ENCODE assay signal across 16 mouse cellular contexts in genomic region chr7:142949568-142949967, GRCm38 (mm10). TPM values are rescaled to one million over a fixed set of nuclear protein-coding genes. Genes with fewer than 3 reads are reported as not detected.
"Had no signal": no experiment of that assay in that cellular context is flagged by ENCODE, and none has a peak within 500 bp of the region (broad histone marks: within the 10 kb centered on the region; RNA-seq: fewer than 3 reads in every experiment).

No protein-coding gene starts in this region.

- H3K4me3 ChIP-seq: layer of hippocampus, adult 2 months; limb, embryonic 13.5 days; midbrain, embryonic 10.5 days; midbrain, embryonic 15.5 days; neural tube, embryonic 12.5 days had no signal

- H3K4me1 ChIP-seq: limb, embryonic 13.5 days; midbrain, embryonic 15.5 days; neural tube, embryonic 12.5 days had no signal

- H3K9ac ChIP-seq: limb, embryonic 13.5 days; liver, embryonic 14.5 days; midbrain, embryonic 15.5 days; neural tube, embryonic 12.5 days had no signal

- H3K27me3 ChIP-seq: limb, embryonic 13.5 days; midbrain, embryonic 15.5 days; neural tube, embryonic 12.5 days had no signal

- H3K4me2 ChIP-seq: limb, embryonic 13.5 days; midbrain, embryonic 15.5 days; neural tube, embryonic 12.5 days had no signal

- ATAC-seq: midbrain, embryonic 15.5 days had no signal

- H3K27ac ChIP-seq: layer of hippocampus, adult 2 months; limb, embryonic 13.5 days; liver, embryonic 14.5 days; midbrain, embryonic 10.5 days; midbrain, embryonic 15.5 days; neural tube, embryonic 12.5 days; stomach, postnatal 0 days had no signal

- H3K9me3 ChIP-seq: midbrain, embryonic 15.5 days; neural tube, embryonic 12.5 days had no signal

- H3K36me3 ChIP-seq: limb, embryonic 13.5 days; midbrain, embryonic 10.5 days; midbrain, embryonic 15.5 days; neural tube, embryonic 12.5 days had no signal

- DNase-seq: kidney, postnatal 10 days; kidney, postnatal 4 days; left cerebral cortex, postnatal 4 days; lung, adult 18-20 months; right cerebral cortex, adult 18-20 months; right cerebral cortex, postnatal 25 days had no signal

RNA-seq across cellular contexts. Expression of gene Th, which starts 18.6 kb away (rescaled TPM):
- total RNA-seq: liver, adult 2 months; monocyte, adult 5-6 weeks had no signal
- polyA plus RNA-seq: liver, adult 2 months had no signal

RNA-seq across cellular contexts. Expression of gene Ascl2, which starts 19.5 kb away (rescaled TPM):
- total RNA-seq: liver, adult 2 months; monocyte, adult 5-6 weeks had no signal
- polyA plus RNA-seq: liver, adult 2 months had no signal

RNA-seq across cellular contexts. Expression of gene Tspan32, which starts 55.3 kb away (rescaled TPM):
- total RNA-seq: layer of hippocampus, postnatal 10 days; left cerebral cortex, postnatal 4 days had no signal
